Mouse (Mus musculus) granulocyte monocyte progenitor cell, adult 5-6 weeks (primary cell): ENCODE data around the gene Sephs2. TPM values are rescaled to one million over a fixed set of nuclear protein-coding genes. Genes with fewer than 3 reads are reported as not detected.
A peak's percentile ranks its signal among the peaks of the same experiment; 100 is the strongest.

Experiments
- ATAC-seq: replicated peaks from 2 replicates; pipeline ENCODE4 v1.8.0; 2016; ENCODE audit warnings: mild to moderate bottlenecking, moderate TSS enrichment, inconsistent platforms; ENCODE audit not compliant: poor library complexity, severe bottlenecking
- total RNA-seq, 2 experiments: library from RNA; stranded (forward) in 1 of 2; stranded (reverse) in 1 of 2; fragments of 200-712, 200-1000 nt in 1 of 2; fragments of >200 nt in 1 of 2; fragmentation: Nextera tagmentation in 1 of 2; gene quantifications; 2 replicates each; pipeline ENCODE4 v1.2.3; 2014 to 2017

Gene Sephs2
- total RNA-seq (2014; fragmentation: Nextera tagmentation) (63.0 and 70.4 TPM in 2 replicates), total RNA-seq (2017) (158 and 176 TPM in 2 replicates)

DNA sequence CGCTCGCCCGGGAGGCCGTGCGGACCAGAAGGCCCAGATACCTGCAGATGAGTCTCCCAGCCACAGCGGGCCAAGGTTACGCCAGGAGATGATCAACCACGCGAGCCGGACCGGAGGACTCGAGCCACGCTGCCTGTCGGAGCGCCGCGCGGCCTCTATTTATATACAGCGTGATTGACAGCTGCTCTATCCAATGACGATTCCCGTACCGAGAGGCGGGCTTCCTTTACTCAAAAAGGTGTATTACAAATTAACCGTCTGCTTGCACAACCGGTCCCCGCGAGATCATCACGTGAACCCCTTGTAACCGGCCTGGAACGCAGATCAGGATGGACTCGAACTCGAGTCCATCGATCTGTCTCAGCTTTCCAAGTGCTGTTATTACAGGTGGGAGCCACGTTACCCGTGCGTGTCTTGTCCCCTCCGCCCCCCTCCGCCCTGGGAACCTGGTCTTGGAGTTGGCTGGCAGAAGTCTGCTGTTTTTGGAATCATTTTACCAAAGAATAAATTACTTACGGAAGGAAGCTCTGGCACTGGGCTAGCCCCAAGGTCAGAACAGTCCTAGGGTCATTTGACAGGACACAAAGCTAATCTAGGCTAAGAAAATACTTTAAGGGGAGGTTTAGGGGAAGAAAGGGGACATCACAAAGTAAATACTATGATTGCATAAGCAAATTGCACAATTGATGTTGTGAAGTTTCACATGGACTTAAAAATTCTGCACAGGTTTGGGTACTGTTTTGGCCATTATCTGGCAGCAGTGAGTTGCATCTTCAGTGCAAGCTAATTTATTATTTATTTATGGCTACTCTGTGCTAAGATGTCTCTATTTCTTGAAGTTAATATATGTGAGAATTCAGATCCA lies at the start of gene Sephs2:
Gene Sephs2 (minus strand): TSS at position 131 of the 865 bp plus-strand sequence.
- peak; percentile 74 for ATAC-seq

DNA sequence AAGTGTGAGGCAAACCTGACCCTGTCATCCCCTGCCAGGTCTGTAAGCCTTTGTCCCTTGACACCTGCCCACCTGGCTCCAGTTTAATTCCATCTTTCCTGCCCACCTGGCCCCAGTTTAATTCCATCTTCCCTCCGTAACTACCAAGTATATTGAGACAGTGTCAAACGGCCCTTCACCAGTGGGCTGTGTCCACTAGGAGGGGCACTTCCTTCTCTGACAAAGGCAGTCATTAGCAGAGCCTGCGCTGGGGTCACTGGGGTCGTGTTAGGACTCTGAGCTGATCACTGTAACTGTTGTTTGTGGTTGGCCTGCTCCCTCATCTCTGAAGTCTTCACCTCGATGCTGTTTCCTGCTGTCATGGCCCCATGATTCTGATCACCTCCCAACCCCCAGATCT lies 48.2 kb upstream of the Sephs2 start:
- ATAC-seq, result peak; percentile 40; the same call in 1 of the 2 replicates

DNA sequence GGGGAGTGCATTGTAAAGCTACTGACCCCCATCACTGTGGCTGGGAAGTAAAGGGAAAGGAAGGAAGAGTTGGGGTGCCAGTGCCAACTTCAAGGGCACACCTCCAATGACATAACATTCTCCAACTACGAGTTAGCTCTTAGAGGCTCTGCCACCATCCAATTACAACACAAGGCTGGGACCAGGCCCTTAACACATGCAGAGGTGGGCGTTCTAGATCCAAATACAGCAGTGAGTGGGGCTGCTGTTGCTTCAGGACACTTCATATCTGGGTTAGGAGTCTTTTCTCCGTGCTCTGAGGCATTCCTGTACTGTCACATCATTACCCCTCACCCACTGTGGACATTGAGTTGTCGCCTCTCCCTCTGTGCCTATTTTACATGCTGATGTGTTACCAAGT lies 47.3 kb upstream of the Sephs2 start:
- no peak for ATAC-seq

DNA sequence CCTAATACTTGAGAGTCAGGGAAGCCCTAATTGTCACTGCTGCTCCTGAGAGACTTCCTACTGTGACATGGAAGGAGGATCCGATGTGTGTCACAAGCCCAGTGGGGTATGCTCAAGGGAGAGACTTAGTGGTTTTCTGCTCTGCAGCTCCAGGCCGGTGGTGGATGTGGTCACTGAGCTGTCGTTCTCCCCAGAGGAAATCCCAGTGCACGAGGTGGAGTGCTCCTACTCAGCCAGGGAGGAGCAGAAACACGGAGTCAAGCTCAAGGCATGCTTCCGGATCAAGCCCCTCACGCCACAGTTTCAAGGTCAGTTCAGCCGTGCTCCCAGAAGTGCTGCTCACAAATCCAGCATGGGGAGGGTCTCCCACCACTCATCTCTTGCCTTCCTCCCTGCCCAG lies 40.1 kb upstream of the Sephs2 start:
- ATAC-seq, result no peak; the same call in 1 of the 2 replicates

DNA sequence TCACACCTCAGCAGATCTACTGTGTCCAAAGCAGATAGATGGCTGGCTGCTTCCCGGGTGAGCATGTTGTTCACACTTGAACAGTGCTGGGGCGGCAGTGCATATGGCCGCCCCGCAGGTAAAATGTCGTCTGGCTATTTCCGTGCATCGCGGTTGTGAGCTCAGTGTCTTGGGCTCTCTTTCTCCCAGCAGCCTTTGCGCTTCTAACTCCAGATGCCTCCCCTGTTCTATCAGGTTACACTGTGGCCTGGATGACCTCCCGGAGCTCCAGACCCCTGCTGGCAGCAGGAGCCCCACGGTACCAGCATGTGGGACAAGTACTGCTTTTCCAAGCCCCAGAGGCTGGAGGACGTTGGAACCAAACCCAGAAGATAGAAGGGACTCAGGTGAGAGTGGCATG lies 36.1 kb upstream of the Sephs2 start:
- no peak for ATAC-seq

DNA sequence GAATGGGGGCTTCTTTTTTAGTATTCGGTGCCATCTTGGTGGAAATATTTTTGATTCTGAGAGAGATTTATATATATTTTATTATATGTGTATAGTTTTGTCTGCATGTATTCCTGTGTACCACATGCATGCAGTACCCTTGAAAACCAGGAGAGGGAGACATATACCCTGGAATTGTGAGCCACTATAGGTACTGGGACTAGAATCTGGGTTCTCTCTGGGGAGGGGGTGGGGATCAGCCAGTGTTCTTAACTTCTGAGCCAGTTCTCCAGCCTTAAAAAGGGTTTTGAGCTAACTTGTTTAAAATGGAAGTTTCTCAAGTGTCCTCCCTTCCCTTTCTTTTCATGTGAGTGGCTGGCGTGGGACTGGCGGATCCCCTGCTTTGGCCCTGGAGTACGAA lies 35.0 kb upstream of the Sephs2 start:
- peak; percentile 75 for ATAC-seq

DNA sequence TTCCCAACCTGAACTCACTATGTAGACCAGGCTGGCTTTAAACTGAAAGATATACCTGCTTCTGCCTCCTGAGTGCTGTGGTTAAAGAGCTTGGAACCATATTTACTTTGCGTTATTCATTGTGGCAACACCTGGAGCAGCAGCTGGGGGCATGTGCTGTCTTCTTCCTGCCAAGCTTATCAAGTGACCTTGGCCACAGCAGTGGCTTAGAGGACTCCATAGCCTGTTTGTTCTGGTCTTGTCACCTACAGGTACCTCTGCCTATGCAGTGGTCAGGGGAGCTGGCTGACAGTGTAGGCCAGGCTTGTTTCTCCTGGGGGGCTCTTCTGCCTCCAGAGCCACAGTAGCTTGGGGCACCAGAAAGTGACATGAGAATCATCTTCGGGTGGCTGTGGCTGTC lies 34.6 kb upstream of the Sephs2 start:
- ATAC-seq, result no peak

DNA sequence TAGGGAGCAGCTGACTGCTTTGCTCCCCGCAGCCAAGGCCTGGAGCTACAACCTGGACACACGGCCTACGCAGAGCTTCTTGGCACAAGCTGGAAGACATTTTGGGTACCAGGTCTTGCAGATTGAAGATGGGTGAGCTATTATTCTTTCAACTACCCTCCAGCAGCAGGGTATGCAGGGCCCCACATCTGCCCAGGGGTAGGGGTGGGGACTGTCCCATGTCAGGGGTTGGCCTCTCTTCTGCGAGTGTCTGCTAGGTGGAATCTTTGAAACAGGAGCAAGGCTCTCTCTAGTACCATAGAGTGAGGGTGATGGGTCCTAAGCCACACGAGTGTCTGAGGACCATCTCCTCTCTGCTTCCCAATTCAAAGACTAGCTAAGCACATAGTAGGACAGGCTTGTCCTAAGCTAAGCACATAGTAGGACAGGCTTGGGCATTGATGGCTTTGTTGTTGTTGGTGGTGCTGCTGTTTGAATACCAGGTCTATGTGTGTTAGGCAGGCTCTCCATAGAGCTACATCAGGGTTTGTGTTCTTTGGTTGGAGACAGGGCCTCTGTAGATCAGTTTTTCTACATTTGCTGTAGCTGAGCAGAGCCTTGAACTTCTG lies 23.8 kb upstream of the Sephs2 start:
- ATAC-seq, result no peak

DNA sequence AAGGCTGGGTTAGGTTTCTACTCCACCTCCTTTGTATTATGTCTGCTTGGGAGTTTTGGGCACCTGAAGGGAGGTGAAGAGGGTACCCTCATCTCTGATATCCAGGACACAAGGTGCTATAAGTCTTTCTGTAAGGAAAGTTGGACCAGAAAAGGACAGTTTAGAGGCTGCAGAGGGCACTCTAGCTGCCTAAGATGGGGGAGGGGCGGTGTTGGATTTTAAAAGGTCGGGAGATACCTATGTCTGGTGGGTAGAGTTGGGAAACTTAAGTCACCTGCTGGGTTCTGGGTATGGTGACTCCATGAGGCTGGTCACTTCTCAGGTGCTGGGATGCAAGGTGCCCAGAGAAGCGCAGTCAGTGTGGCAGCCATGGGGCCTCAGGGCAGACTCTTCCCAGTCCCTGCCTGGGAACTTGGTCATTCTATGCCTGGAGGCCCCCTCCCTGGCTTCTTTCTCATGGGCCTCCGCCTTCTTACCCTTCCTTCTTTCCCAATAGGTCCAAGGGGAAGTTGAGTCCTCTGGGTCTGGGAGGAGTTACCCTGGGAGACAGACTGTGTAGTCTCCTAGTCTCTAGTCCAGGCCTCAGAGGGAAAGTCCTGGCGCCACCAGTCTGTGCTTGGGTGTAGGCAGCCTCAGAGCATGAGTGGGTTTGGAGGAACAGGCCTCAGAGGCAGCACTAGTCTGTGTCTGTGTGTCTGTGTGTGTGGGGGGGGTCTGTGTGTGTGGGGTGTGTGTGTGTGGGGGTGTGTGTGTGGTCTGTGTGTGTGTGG lies 23.1 kb upstream of the Sephs2 start:
- ATAC-seq, result peak; percentile 78

DNA sequence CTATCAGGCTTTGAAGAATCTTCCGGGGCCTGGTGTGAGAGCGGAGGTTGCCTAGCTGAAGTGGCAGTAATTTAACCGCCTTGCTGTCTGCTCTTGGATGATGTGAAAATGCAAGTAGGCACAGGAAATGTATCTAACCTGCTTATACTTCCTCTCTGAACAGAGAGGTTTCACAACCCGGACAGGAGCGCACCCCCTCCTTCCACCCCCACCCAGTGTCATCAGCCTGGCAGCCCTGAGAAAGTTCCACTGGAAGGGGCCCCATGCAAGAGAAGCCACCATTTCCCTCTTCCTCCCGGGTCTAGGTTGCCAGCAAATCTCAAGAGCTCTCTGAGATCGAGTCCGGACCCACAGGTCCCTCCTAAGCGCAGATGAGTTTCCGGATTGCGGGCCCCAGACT lies 22.2 kb upstream of the Sephs2 start, which contains the start of gene Itgal:
Gene Itgal (plus strand): TSS at position 163 of the 400 bp plus-strand sequence.
- peak; percentile 96 for ATAC-seq

DNA sequence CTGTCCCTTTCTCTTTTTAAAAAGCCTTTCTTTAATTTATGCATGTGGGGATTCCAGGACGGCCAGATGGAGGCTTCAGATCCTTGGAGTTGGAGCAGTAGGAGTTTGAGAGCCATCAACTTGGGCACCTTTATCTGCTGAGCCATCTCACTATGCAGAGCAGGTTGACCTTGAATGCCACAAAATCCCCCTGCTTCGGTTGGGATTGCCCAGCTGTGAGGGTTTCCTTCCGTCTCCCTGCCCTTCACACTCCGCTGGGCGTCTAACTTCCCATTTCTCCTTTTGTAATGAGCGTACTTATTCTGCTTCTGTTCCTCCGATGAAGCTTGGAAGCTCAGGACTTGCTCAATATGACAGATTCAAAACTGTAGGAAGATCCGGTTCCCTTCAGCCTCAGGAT lies 16.3 kb upstream of the Sephs2 start:
- ATAC-seq, result peak; percentile 81

DNA sequence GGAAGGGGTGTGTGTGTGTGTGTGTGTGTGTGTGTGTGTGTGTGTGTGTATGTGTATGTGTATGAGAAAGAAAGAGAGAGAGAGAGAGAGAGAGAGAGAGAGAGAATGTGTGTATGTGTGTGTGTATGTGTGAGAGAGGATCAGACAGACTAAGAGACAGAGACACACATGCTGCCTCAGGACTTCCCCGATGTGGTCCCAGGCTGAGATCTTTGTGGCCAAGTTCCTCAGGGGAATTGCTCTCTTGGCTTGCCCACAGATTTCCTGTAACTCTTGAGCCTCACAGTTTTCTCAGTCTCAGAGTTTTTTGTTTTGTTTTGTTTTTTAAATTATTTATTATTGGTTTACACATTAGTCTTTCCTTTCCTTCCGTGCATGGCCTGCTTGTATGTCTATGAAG lies 15.5 kb upstream of the Sephs2 start:
- 0 out of 2 replicates have a peak, but pooled peaks have one; percentile 21 for ATAC-seq

DNA sequence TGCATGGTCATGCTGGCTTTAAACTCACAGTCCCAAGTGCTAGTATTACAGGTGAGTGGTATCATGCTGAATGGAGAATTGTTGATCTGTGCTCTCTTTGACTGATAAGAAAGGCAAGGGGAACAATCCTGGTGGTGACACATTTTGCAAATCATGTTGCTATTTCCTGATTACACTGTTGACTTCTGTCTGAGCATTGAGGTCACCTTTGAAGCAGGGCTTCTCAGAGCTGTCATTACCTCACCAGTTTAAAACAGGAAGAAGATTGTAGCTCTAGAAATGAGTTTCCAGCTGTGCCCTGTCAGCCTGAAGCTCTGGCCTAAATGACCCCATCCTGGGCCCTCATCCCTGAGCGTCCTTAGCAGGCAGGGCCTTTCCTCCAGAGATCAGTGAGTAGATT lies 14.1 kb upstream of the Sephs2 start:
- ATAC-seq, result peak; percentile 64

DNA sequence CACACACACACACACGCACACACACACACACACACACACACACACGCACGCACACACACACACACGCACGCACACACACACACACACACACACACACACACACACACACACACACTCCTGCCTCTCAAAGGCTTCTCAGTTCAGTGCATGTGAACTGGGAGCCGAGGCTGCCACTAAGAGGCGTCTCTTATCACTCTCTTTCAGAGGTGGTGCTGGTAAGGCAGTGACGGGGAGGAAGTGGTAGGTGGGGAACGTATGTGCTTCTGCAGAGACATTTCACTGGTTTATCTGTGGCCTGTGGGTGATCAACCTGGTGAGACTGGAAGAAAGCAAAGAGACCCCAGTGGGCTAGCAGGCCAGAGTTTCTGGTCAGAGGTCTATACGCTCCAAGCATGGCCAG lies 11.3 kb upstream of the Sephs2 start:
- peak; percentile 43 for ATAC-seq

DNA sequence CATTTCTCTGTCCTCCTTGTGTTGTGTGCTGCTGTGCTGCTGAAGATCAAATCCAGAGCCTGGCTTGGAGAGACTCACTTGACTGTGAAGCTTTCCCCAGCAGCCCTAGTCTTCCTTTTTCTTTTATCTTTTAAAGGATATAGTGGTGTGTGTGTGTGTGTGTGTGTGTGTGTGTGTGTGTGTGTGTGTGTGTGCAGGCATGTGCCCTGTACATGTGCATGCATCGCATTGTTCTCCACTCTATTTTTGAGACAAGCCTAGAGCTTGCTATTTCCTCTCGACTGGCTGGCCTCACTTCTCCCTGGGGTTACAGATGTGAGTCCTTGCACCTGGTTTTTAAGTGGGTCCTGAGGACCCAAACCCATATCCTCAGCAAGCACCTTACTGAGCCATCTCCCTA lies 8.3 kb upstream of the Sephs2 start:
- ATAC-seq, result no peak

DNA sequence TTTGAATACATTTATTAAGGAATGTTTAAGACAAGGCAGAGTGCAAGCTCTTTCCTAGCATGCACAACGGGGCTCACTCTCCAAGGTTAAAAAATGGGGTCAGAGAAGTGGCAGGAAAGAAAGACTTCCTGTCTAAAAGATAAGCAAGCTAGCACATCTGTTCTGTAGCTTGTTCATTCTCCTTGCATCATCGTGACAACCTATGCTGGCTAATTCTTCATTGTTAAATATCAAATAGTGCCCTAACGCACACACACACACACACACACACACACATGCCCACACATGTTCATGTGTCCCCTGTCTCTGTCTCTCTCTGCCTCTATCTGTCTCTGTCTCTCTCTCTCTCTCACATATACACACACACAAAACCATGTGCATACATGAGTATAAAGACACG lies 7.3 kb upstream of the Sephs2 start:
- ATAC-seq, result peak; percentile 39

DNA sequence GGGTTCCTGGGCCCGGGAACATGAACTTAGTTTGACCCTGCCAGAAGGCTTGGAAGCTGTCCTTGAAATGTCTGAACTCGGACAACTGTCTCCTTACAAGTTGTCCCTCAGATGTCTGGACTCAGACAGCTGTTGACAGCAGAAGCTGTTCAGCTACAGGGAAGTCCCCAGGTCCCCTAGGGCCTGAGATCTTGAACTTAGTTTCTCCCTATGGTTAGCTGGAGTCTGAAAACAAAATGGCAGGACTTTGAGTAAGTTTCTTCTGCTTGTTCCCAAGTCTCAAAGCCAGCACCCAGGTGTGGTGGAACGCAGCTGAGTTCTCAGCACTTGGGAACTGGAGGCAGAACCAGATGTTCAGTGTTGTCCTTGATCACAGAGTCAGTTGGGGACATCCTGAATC lies 6.2 kb upstream of the Sephs2 start:
- no peak for ATAC-seq

DNA sequence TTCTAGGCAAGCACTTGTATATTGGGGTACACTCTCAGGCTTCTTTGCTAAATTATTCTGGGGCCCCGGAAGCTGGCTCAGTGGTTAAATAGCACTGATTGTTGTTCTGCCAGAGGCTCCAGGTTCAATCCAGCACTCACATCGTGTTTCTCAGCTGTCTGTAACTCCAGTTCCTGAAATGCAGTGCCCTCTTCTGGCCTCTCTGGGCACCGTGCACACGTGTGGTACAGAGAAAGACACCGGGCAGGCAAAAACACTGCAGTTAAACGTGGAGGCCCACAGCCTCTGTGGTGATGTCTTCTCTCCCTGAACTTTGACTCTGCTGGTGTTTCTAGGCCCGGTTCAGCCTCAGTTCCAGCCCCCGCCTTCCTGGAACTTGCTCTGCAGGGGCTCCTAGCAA lies 4.5 kb upstream of the Sephs2 start:
- peak; percentile 52 for ATAC-seq

DNA sequence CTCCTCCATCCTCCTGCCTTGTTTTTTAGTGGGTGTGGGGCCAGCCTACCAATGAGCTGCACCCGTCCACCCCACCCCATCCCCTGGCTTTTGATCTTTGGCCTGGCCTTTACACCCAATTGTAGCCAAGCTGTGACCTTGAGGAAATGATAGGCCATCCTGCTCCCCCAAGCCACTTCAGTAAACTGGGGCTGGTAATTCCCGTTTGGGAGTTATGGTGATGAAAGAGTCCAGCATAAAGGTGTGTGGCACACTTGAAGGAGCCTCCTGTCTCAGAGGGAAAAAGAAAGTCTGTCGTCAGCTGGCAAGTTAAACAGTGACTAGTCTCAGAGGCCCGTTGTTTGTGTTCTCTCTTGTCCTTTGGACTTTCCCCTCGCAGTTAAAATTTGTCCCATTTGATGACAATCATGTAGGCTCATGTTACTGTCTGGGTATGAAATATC lies 2.7 kb upstream of the Sephs2 start:
- ATAC-seq, result no peak

DNA sequence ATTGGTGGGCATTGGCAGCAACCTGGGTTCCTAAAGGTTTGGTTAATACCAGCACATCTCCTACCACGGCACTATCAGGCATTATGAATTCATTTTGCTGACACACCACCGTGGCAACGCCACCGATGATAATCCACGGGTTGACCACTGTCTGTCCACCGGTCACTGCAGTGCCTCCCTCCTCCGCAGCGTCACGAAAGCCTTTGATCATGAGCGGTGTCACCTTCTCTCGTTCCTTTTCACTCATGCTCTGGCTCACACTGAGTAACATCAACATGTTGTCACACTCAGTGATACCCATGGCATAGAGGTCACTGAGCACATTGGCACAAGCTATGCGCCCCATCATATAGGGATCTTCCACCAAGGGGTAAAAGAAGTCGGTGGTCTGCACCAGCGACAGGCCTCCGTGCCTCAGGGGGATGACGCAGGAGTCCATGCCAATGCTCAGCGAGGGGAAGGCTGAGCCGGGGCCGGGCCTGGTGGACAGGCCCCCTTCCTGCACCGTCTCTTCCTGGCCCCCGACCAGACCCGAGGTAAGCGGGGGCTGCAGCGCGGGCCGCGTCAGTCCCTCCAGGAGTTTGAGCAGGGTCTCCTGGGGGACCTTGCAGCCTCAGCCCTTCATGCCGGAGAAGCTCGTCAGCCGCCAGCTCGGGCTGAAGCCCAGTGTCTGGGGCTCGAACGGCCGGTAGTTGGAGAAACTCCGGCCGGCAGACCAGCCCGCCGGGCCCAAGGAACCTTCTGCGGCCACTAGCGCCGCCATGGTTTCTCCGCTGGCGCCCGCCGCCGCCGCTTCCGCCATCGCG lies 534 bp downstream of the Sephs2 start:
- ATAC-seq, result peak; percentile 10; the same call in 1 of the 2 replicates
